Mouse (Mus musculus) midbrain, postnatal 0 days (tissue): ENCODE measurements around the gene Mybpc1. TPM values are rescaled to one million over a fixed set of nuclear protein-coding genes. Genes with fewer than 3 reads are reported as not detected.

ENCODE experiments used
- ATAC-seq: fragments of 200-750 bp; cut with Nextera tagmentation; 2 replicates; pipeline ENCODE4 v1.8.0; 2017; ENCODE audit warnings: moderate number of reproducible peaks, mild to moderate bottlenecking, moderate TSS enrichment, moderate library complexity; ENCODE audit not compliant: low FRiP score
- DNase-seq: peaks from one replicate; pipeline ENCODE4 v3.0.0-alpha.2; 2015; ENCODE audit warnings: low spot score
- H3K27ac ChIP-seq: fragments of 300-500 bp; sonication (generic); 2 replicates; pipeline ENCODE4 v1.5.1; 2014; ENCODE audit warnings: low read depth, mild to moderate bottlenecking, low read length, mixed read lengths
- H3K27me3 ChIP-seq: fragments of 300-500 bp; sonication (generic); 2 replicates; pipeline ENCODE4 v1.6.1; 2014; ENCODE audit warnings: low read length, control low read depth, mixed read lengths; ENCODE audit not compliant: insufficient read depth
- H3K36me3 ChIP-seq: fragments of 300-500 bp; sonication (generic); 2 replicates; pipeline ENCODE4 v1.6.1; 2014; ENCODE audit warnings: low read length, control low read depth, mixed read lengths; ENCODE audit not compliant: insufficient read depth
- H3K4me1 ChIP-seq: fragments of 300-500 bp; sonication (generic); 2 replicates; pipeline ENCODE4 v1.6.1; 2014; ENCODE audit warnings: mild to moderate bottlenecking, control low read depth, antibody characterized with exemption, low read length, mixed read lengths; ENCODE audit not compliant: insufficient read depth
- H3K4me2 ChIP-seq: fragments of 300-500 bp; sonication (generic); 2 replicates; pipeline ENCODE4 v1.6.1; 2014; ENCODE audit warnings: low read depth, mild to moderate bottlenecking, low read length, mixed read lengths; ENCODE audit not compliant: poor library complexity, severe bottlenecking
- H3K4me3 ChIP-seq: fragments of 300-500 bp; sonication (generic); 2 replicates; pipeline ENCODE4 v1.5.1; 2014; ENCODE audit warnings: low read depth, mild to moderate bottlenecking, low read length, moderate library complexity
- H3K9ac ChIP-seq: fragments of 300-500 bp; sonication (generic); replicated peaks from 2 replicates; pipeline ENCODE4 v1.6.1; 2014; ENCODE audit warnings: mild to moderate bottlenecking, low read length, moderate library complexity, mixed read lengths; ENCODE audit not compliant: poor library complexity, severe bottlenecking
- H3K9me3 ChIP-seq: fragments of 300-500 bp; sonication (generic); 2 replicates; pipeline ENCODE4 v1.6.1; 2016; ENCODE audit warnings: low read length, control low read depth
- CTCF ChIP-seq: IDR thresholded peaks from 2 replicates; pipeline ENCODE4 v1.5.1; 2016; ENCODE audit warnings: antibody characterized with exemption, mild to moderate bottlenecking
- WGBS: fragments of 180-500 bp; shearing (Covaris S2); extraction: QIAGEN DNeasy Blood & Tissue Kit; methylation state at CpG from one replicate; pipeline ENCODE4 v1.1.7; 2014; 5-methylcytosine and 5-hydroxymethylcytosine counted together
- polyA plus RNA-seq: library from polyadenylated mRNA; unstranded; fragments of >200 nt; fragmentation: Nextera tagmentation; extraction: Ambion mirVana; gene quantifications from 2 replicates; pipeline ENCODE4 v1.2.1, GENCODE M21; 2015
- total RNA-seq: library from RNA; depleted of rRNA; stranded (reverse); fragments of >200 nt; gene quantifications from 2 replicates; pipeline ENCODE4 v1.2.3, GENCODE M21; 2014

The Mybpc1 gene
- total and polyA plus RNA-seq, 2 experiments from 2014 or later, result 0.86 to 3.2 TPM

GRCm38 (mm10) chr10:88504481-88504880 is 100.5 kb downstream of the Mybpc1 start:
- H3K4me3 ChIP-seq, result peak overlapping the region; percentile 80

GRCm38 (mm10) chr10:88503421-88504314 is 101.3 kb downstream of the Mybpc1 start, which contains the start of gene Chpt1:
Chpt1 (minus strand) TSS chr10:88504073.
- peak; percentile 81 for DNase-seq
- WGBS, result 1% methylated on average over 46 of the region's 80 CpGs
- Histone ChIP-seq H3K27me3 (no peaks in the 10 kb centered on the region), H3K27ac (peak within 1 kb of the TSS; percentile 86), H3K4me1 (peaks cover 8% of the 10 kb centered on the region; the same call in 1 of the 2 replicates), H3K4me3 (peak within 1 kb of the TSS; percentile 80), H3K4me2 (peak within 1 kb of the TSS; percentile 84), H3K36me3 (no peaks in the 10 kb centered on the region), H3K9me3 (no peaks in the 10 kb centered on the region), H3K9ac (peak within 1 kb of the TSS; percentile 96)
- TF ChIP-seq CTCF, result 0 out of 2 replicates have a peak, but pooled peaks have one; percentile 15
- peak; percentile 93 for ATAC-seq

More at GRCm38 (mm10) chr10:88504481-88504880, 100.5 kb downstream of the Mybpc1 start:
- no peak for DNase-seq
- 43% methylated on average over 3 of the region's 3 CpGs for WGBS
- Histone ChIP-seq H3K4me2 (peak overlapping the region; percentile 84), H3K4me1 (peaks cover 8% of the 10 kb centered on the region; the same call in 1 of the 2 replicates), H3K9me3 (no peaks in the 10 kb centered on the region), H3K27ac (no peak overlapping the region), H3K36me3 (no peaks in the 10 kb centered on the region), H3K9ac (0 out of 2 replicates have a peak overlapping the region, but pooled peaks have one; percentile 96), H3K27me3 (no peaks in the 10 kb centered on the region)
- no peak for TF ChIP-seq CTCF
- ATAC-seq, result no peak

GRCm38 (mm10) chr10:88502919-88503318 is 102.0 kb downstream of the Mybpc1 start:
- no peak for ATAC-seq
- Histone ChIP-seq H3K27ac (peak overlapping the region; percentile 86), H3K27me3 (no peaks in the 10 kb centered on the region), H3K9ac (peak overlapping the region; percentile 96), H3K4me3 (peak overlapping the region; percentile 80), H3K36me3 (no peaks in the 10 kb centered on the region), H3K4me1 (peaks cover 8% of the 10 kb centered on the region; the same call in 1 of the 2 replicates), H3K9me3 (no peaks in the 10 kb centered on the region), H3K4me2 (peak overlapping the region; percentile 84)
- WGBS, result 43% methylated on average over 4 of the region's 4 CpGs
- no peak for TF ChIP-seq CTCF
- no peak for DNase-seq

- H3K9ac ChIP-seq, result 0 out of 2 replicates have a peak overlapping the region, but pooled peaks have one; percentile 19
- DNase-seq (peak; percentile 34), ATAC-seq (no peak)
- no peaks in the 10 kb centered on the region for H3K36me3 ChIP-seq
- H3K4me2 ChIP-seq, result peak overlapping the region; percentile 84
- H3K4me3 ChIP-seq, result peak overlapping the region; percentile 80
- H3K27me3 ChIP-seq, result no peaks in the 10 kb centered on the region
- H3K27ac ChIP-seq, result no peak overlapping the region
- H3K4me1 ChIP-seq, result peaks cover 8% of the 10 kb centered on the region; the same call in 1 of the 2 replicates
- no peaks in the 10 kb centered on the region for H3K9me3 ChIP-seq
- 38% methylated on average over 13 of the region's 13 CpGs for WGBS
- no peak for TF ChIP-seq CTCF
Observed at GRCm38 (mm10) chr10:88501886-88502765, 102.8 kb downstream of the Mybpc1 start.

- no peak overlapping the region for H3K4me2 ChIP-seq
- H3K4me1 ChIP-seq, result peaks cover 8% of the 10 kb centered on the region; the same call in 1 of the 2 replicates
- H3K4me3 ChIP-seq, result no peak overlapping the region
- no peaks in the 10 kb centered on the region for H3K36me3 ChIP-seq
- ATAC-seq (no peak), DNase-seq (no peak)
- H3K9me3 ChIP-seq, result no peaks in the 10 kb centered on the region
- H3K27me3 ChIP-seq, result no peaks in the 10 kb centered on the region
- TF ChIP-seq CTCF, result no peak
- 84% methylated on average over 10 of the region's 10 CpGs for WGBS
- H3K27ac ChIP-seq, result no peak overlapping the region
- H3K9ac ChIP-seq, result no peak overlapping the region
Observed at GRCm38 (mm10) chr10:88501370-88501769, 103.6 kb downstream of the Mybpc1 start.
